Mouse (Mus musculus) E14TG2a.4 (cell line): ENCODE measurements around the gene Ankrd13d.
A peak's percentile ranks its signal among the peaks of the same experiment; 100 is the strongest.

Source experiments
- H3K27me3 ChIP-seq: 2 replicates; pipeline ENCODE4 v1.6.1; 2014; ENCODE audit warnings: low read length, control low read depth; ENCODE audit not compliant: insufficient read depth
- H3K36me3 ChIP-seq: 2 replicates; pipeline ENCODE4 v1.6.1; 2014; ENCODE audit warnings: low read length, control low read depth; ENCODE audit not compliant: insufficient read depth
- H3K4me1 ChIP-seq: replicated peaks from 2 replicates; pipeline ENCODE4 v1.6.1; 2014; ENCODE audit warnings: low read depth, low read length, control low read depth
- H3K4me3 ChIP-seq: replicated peaks from 2 replicates; pipeline ENCODE4 v1.5.1; 2014; ENCODE audit warnings: mild to moderate bottlenecking, low read length
- H3K9me3 ChIP-seq: 2 replicates; pipeline ENCODE4 v1.6.1; 2014; ENCODE audit warnings: low read length, control low read depth
- CTCF ChIP-seq: conservative IDR thresholded peaks from 2 replicates; pipeline ENCODE4 v1.5.1; 2014; ENCODE audit warnings: low read length
- NANOG ChIP-seq: IDR thresholded peaks from 2 replicates; pipeline ENCODE4 v1.6.1; 2014; ENCODE audit warnings: borderline replicate concordance, low read length, mixed read lengths
- POU5F1 ChIP-seq: IDR thresholded peaks from 2 replicates; pipeline ENCODE4 v1.6.1; 2014; ENCODE audit warnings: low read length, borderline replicate concordance

Gene Ankrd13d

GRCm38 (mm10) chr19:4282898-4283553 lies at the start of gene Ankrd13d:
Gene Ankrd13d (minus strand): TSS chr19:4283137.
- Histone ChIP-seq H3K9me3 (no peaks in the 10 kb centered on the region), H3K4me1 (peaks cover 57% of the 10 kb centered on the region), H3K4me3 (peak within 1 kb of the TSS; percentile 83), H3K36me3 (peaks cover 37% of the 10 kb centered on the region), H3K27me3 (peaks cover 15% of the 10 kb centered on the region)
- no peak for TF ChIP-seq NANOG
- TF ChIP-seq POU5F1, result no peak
- peak; percentile 72 for TF ChIP-seq CTCF

GRCm38 (mm10) chr19:4332653-4333052 lies 49.7 kb upstream of the Ankrd13d start:
- no peaks in the 10 kb centered on the region for H3K9me3 ChIP-seq
- no peak for TF ChIP-seq NANOG
- TF ChIP-seq CTCF, result no peak
- TF ChIP-seq POU5F1, result no peak
- peaks cover 67% of the 10 kb centered on the region for H3K4me1 ChIP-seq
- H3K27me3 ChIP-seq, result no peaks in the 10 kb centered on the region
- peak overlapping the region; percentile 86 for H3K4me3 ChIP-seq
- peaks cover 55% of the 10 kb centered on the region for H3K36me3 ChIP-seq

GRCm38 (mm10) chr19:4331273-4331672 lies 48.3 kb upstream of the Ankrd13d start:
- H3K4me3 ChIP-seq, result 0 out of 2 replicates have a peak overlapping the region, but pooled peaks have one; percentile 7
- H3K4me1 ChIP-seq, result peaks cover 81% of the 10 kb centered on the region
- peaks cover 61% of the 10 kb centered on the region for H3K36me3 ChIP-seq
- H3K9me3 ChIP-seq, result no peaks in the 10 kb centered on the region
- no peak for TF ChIP-seq POU5F1
- TF ChIP-seq CTCF, result no peak
- no peak for TF ChIP-seq NANOG
- H3K27me3 ChIP-seq, result no peaks in the 10 kb centered on the region

GRCm38 (mm10) chr19:4330603-4331002 lies 47.7 kb upstream of the Ankrd13d start:
- no peak overlapping the region for H3K4me3 ChIP-seq
- peaks cover 67% of the 10 kb centered on the region for H3K36me3 ChIP-seq
- peaks cover 87% of the 10 kb centered on the region for H3K4me1 ChIP-seq
- H3K9me3 ChIP-seq, result no peaks in the 10 kb centered on the region
- TF ChIP-seq POU5F1, result no peak
- TF ChIP-seq NANOG, result no peak
- TF ChIP-seq CTCF, result no peak
- H3K27me3 ChIP-seq, result no peaks in the 10 kb centered on the region

- no peaks in the 10 kb centered on the region for H3K27me3 ChIP-seq
- peaks cover 78% of the 10 kb centered on the region for H3K36me3 ChIP-seq
- no peaks in the 10 kb centered on the region for H3K9me3 ChIP-seq
- no peak for TF ChIP-seq CTCF
- peak; percentile 49; the same call in 1 of the 2 replicates for TF ChIP-seq POU5F1
- H3K4me3 ChIP-seq, result 0 out of 2 replicates have a peak overlapping the region, but pooled peaks have one; percentile 1
- peaks cover 86% of the 10 kb centered on the region for H3K4me1 ChIP-seq
Measured at GRCm38 (mm10) chr19:4328737-4329304, 45.9 kb upstream of the Ankrd13d start.

- Histone ChIP-seq H3K9me3 (no peaks in the 10 kb centered on the region), H3K27me3 (no peaks in the 10 kb centered on the region), H3K36me3 (peaks cover 96% of the 10 kb centered on the region), H3K4me3 (no peak overlapping the region), H3K4me1 (peaks cover 75% of the 10 kb centered on the region)
- TF ChIP-seq CTCF (no peak), NANOG (no peak), POU5F1 (no peak)
Measured at GRCm38 (mm10) chr19:4326881-4327280, 43.9 kb upstream of the Ankrd13d start.

GRCm38 (mm10) chr19:4326106-4326505 lies 43.2 kb upstream of the Ankrd13d start:
- Histone ChIP-seq H3K36me3 (peaks cover 96% of the 10 kb centered on the region), H3K4me3 (no peak overlapping the region), H3K4me1 (peaks cover 67% of the 10 kb centered on the region), H3K9me3 (no peaks in the 10 kb centered on the region), H3K27me3 (no peaks in the 10 kb centered on the region)
- TF ChIP-seq CTCF, result no peak
- no peak for TF ChIP-seq NANOG
- no peak for TF ChIP-seq POU5F1

GRCm38 (mm10) chr19:4322134-4322533 lies 39.2 kb upstream of the Ankrd13d start:
- Histone ChIP-seq H3K4me3 (no peak overlapping the region), H3K36me3 (peaks cover 100% of the 10 kb centered on the region), H3K4me1 (peaks cover 61% of the 10 kb centered on the region), H3K9me3 (no peaks in the 10 kb centered on the region), H3K27me3 (no peaks in the 10 kb centered on the region)
- TF ChIP-seq NANOG (no peak), CTCF (no peak)
